Mouse (Mus musculus) liver, embryonic 16.5 days (tissue): ENCODE data around the gene Sipa1l3. TPM values are rescaled to one million over a fixed set of nuclear protein-coding genes. Genes with fewer than 3 reads are reported as not detected.

Experiments
- ATAC-seq: fragments of 200-750 bp; cut with Nextera tagmentation; 2 replicates; pipeline ENCODE4 v1.8.0; 2017; ENCODE audit warnings: low read depth, mild to moderate bottlenecking, moderate number of reproducible peaks, moderate library complexity
- H3K27ac ChIP-seq: fragments of 300-500 bp; sonication (generic); 2 replicates; pipeline ENCODE4 v1.5.1; 2014; ENCODE audit warnings: mild to moderate bottlenecking, low read length
- H3K27me3 ChIP-seq: fragments of 300-500 bp; sonication (generic); 2 replicates; pipeline ENCODE4 v1.6.1; 2014; ENCODE audit warnings: low read depth, low read length, mixed read lengths; ENCODE audit not compliant: control insufficient read depth, insufficient read depth
- H3K36me3 ChIP-seq: fragments of 300-500 bp; sonication (generic); 2 replicates; pipeline ENCODE4 v1.6.1; 2014; ENCODE audit warnings: mild to moderate bottlenecking; ENCODE audit not compliant: control insufficient read depth, insufficient read depth
- H3K4me1 ChIP-seq: fragments of 300-500 bp; sonication (generic); 2 replicates; pipeline ENCODE4 v1.6.1; 2014; ENCODE audit warnings: low read depth, low read length, mixed read lengths; ENCODE audit not compliant: control insufficient read depth
- H3K4me2 ChIP-seq: fragments of 300-500 bp; sonication (generic); 2 replicates; pipeline ENCODE4 v1.6.1; 2014; ENCODE audit warnings: low read depth, low read length, mixed read lengths
- H3K4me3 ChIP-seq: fragments of 300-500 bp; sonication (generic); 2 replicates; pipeline ENCODE4 v1.5.1; 2014; ENCODE audit warnings: low read depth, mild to moderate bottlenecking, low read length
- H3K9ac ChIP-seq: fragments of 300-500 bp; sonication (generic); 2 replicates; pipeline ENCODE4 v1.6.1; 2014; ENCODE audit warnings: low read depth, low read length
- H3K9me3 ChIP-seq: fragments of 300-500 bp; sonication (generic); replicated peaks from 2 replicates; pipeline ENCODE4 v1.6.1; 2016; ENCODE audit warnings: low read length; ENCODE audit not compliant: control insufficient read depth
- whole genome bisulfite sequencing: fragments of 180-500 bp; shearing (Covaris S2); extraction: QIAGEN DNeasy Blood & Tissue Kit; methylation state at CpG from one replicate; pipeline ENCODE4 v1.1.7; 2014; ENCODE audit not compliant: insufficient replicate concordance; 5-methylcytosine and 5-hydroxymethylcytosine counted together
- polyA plus RNA-seq: library from polyadenylated mRNA; unstranded; fragments of >200 nt; fragmentation: Nextera tagmentation; extraction: Ambion mirVana; gene quantifications from 2 replicates; pipeline ENCODE4 v1.2.1, GENCODE M21; 2015

Gene Sipa1l3
- polyA plus RNA-seq, 1 experiment from 2014 or later, result 2.4 TPM

GRCm38 (mm10) chr7:29296998-29297397 is 221.4 kb downstream of the Sipa1l3 start:
- 13% methylated on average over 10 of the region's 10 CpGs for WGBS
- ATAC-seq, result no peak
- no peaks in the 10 kb centered on the region for H3K36me3 ChIP-seq

GRCm38 (mm10) chr7:29295861-29296647 is 222.4 kb downstream of the Sipa1l3 start:
- H3K4me2 ChIP-seq, result no peak overlapping the region
- H3K27ac ChIP-seq, result no peak overlapping the region
- no peaks in the 10 kb centered on the region for H3K36me3 ChIP-seq
- no peak overlapping the region for H3K4me3 ChIP-seq
- no peaks in the 10 kb centered on the region for H3K27me3 ChIP-seq
- ATAC-seq, result no peak
- no peaks in the 10 kb centered on the region for H3K9me3 ChIP-seq
- no peak overlapping the region for H3K9ac ChIP-seq
- peaks cover 3% of the 10 kb centered on the region for H3K4me1 ChIP-seq
- WGBS, result 74% methylated on average over 24 of the region's 24 CpGs

More at GRCm38 (mm10) chr7:29296998-29297397, 221.4 kb downstream of the Sipa1l3 start:
- Histone ChIP-seq H3K4me2 (no peak overlapping the region), H3K27ac (no peak overlapping the region), H3K4me1 (no peaks in the 10 kb centered on the region; the same call in 1 of the 2 replicates), H3K9me3 (no peaks in the 10 kb centered on the region), H3K9ac (no peak overlapping the region), H3K4me3 (no peak overlapping the region), H3K27me3 (peaks cover 2% of the 10 kb centered on the region; the same call in 1 of the 2 replicates)

GRCm38 (mm10) chr7:29294111-29294761 is 224.2 kb downstream of the Sipa1l3 start:
- 60% methylated on average over 13 of the region's 13 CpGs for WGBS
- peaks cover 4% of the 10 kb centered on the region for H3K27me3 ChIP-seq
- peaks cover 5% of the 10 kb centered on the region for H3K4me1 ChIP-seq
- no peak overlapping the region for H3K4me2 ChIP-seq
- H3K9ac ChIP-seq, result no peak overlapping the region
- H3K27ac ChIP-seq, result no peak overlapping the region
- no peak overlapping the region for H3K4me3 ChIP-seq
- no peaks in the 10 kb centered on the region for H3K9me3 ChIP-seq
- no peak for ATAC-seq
- H3K36me3 ChIP-seq, result no peaks in the 10 kb centered on the region

GRCm38 (mm10) chr7:29293131-29294065 is 225.0 kb downstream of the Sipa1l3 start:
- Histone ChIP-seq H3K36me3 (no peaks in the 10 kb centered on the region), H3K27me3 (peaks cover 4% of the 10 kb centered on the region), H3K4me3 (no peak overlapping the region), H3K9me3 (no peaks in the 10 kb centered on the region), H3K4me2 (no peak overlapping the region), H3K27ac (no peak overlapping the region), H3K4me1 (peaks cover 10% of the 10 kb centered on the region), H3K9ac (no peak overlapping the region)
- ATAC-seq, result no peak
- WGBS, result 48% methylated on average over 19 of the region's 19 CpGs

- 28% methylated on average over 8 of the region's 8 CpGs for WGBS
- Histone ChIP-seq H3K9ac (no peak overlapping the region), H3K4me1 (peaks cover 10% of the 10 kb centered on the region), H3K36me3 (no peaks in the 10 kb centered on the region), H3K27me3 (peaks cover 4% of the 10 kb centered on the region), H3K4me2 (no peak overlapping the region), H3K4me3 (no peak overlapping the region), H3K9me3 (no peaks in the 10 kb centered on the region), H3K27ac (no peak overlapping the region)
- no peak for ATAC-seq
These were observed 225.9 kb downstream of the Sipa1l3 start for GRCm38 (mm10) chr7:29292458-29293098.

- no peak overlapping the region for H3K9ac ChIP-seq
- no peak for ATAC-seq
- no peak overlapping the region for H3K27ac ChIP-seq
- peaks cover 10% of the 10 kb centered on the region for H3K4me1 ChIP-seq
- H3K27me3 ChIP-seq, result peaks cover 4% of the 10 kb centered on the region
- H3K4me2 ChIP-seq, result no peak overlapping the region
- no peak overlapping the region for H3K4me3 ChIP-seq
- H3K36me3 ChIP-seq, result no peaks in the 10 kb centered on the region
- WGBS, result 37% methylated on average over 7 of the region's 7 CpGs
- no peaks in the 10 kb centered on the region for H3K9me3 ChIP-seq
These were observed 226.6 kb downstream of the Sipa1l3 start for GRCm38 (mm10) chr7:29291616-29292457.

- H3K4me2 ChIP-seq, result no peak overlapping the region
- peaks cover 10% of the 10 kb centered on the region for H3K4me1 ChIP-seq
- no peaks in the 10 kb centered on the region for H3K9me3 ChIP-seq
- H3K27ac ChIP-seq, result no peak overlapping the region
- no peak; the same call in 1 of the 2 replicates for ATAC-seq
- no peak overlapping the region for H3K9ac ChIP-seq
- no peak overlapping the region for H3K4me3 ChIP-seq
- H3K36me3 ChIP-seq, result no peaks in the 10 kb centered on the region
- peaks cover 6% of the 10 kb centered on the region for H3K27me3 ChIP-seq
- 61% methylated on average over 11 of the region's 11 CpGs for WGBS
These were observed 227.6 kb downstream of the Sipa1l3 start for GRCm38 (mm10) chr7:29290691-29291485.
